Mouse (Mus musculus) retina, adult 2 months (tissue): ENCODE data around the gene Dnm1.

Experiments used
- DNase-seq: peaks from one replicate; pipeline ENCODE4 v3.0.0-alpha.2; 2012; ENCODE audit warnings: low read depth, low spot score

The Dnm1 gene

DNA sequence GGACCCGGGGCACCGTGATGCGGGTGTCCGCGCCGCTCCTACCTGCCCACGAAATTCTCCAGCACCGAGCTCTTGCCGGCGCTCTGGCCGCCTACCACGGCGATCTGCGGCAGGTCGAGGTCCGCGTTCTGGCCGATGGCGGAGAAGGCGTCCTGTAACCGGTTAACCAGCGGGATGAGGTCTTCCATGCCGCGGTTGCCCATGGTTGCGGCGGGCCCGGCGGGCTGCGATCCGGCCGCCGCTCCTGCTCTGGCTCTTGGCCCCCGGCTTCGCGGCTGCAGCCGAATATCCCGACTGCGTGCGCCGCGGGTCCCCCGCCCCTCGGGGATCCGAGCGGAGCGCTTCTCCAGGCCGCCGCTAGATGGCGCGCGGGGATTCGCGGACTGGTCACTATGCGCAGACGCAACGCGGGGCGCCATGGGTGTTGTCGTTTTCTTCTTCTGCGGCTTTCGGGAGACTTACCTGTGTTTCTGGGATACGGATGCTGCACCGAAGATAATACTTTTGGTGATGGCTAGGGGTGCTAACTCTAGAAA lies at the start of gene Dnm1:
Gene Dnm1 (minus strand): TSS at position 332 of the 536 bp plus-strand sequence.
- DNase-seq = peak; percentile 81

DNA sequence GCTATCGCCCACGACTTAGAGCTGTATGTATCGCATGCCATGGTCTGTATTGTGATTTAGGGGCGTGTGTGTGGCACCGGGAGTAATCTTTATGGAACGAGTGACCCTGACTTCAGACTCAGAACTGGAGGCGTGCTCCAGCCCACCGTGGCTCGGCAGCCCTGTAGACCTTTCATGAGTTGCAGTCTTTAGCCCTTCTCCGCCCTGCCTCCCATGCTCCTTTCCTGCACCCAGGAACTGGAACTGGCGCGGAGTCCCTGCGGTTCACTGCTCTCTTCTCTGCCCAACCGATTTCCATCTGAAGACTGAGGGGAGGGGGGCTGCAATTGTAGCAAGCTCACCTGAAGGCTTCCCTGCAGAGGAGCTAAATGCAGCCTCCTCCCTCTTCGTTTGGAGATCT lies 43.6 kb upstream of the Dnm1 start:
- DNase-seq = no peak

DNA sequence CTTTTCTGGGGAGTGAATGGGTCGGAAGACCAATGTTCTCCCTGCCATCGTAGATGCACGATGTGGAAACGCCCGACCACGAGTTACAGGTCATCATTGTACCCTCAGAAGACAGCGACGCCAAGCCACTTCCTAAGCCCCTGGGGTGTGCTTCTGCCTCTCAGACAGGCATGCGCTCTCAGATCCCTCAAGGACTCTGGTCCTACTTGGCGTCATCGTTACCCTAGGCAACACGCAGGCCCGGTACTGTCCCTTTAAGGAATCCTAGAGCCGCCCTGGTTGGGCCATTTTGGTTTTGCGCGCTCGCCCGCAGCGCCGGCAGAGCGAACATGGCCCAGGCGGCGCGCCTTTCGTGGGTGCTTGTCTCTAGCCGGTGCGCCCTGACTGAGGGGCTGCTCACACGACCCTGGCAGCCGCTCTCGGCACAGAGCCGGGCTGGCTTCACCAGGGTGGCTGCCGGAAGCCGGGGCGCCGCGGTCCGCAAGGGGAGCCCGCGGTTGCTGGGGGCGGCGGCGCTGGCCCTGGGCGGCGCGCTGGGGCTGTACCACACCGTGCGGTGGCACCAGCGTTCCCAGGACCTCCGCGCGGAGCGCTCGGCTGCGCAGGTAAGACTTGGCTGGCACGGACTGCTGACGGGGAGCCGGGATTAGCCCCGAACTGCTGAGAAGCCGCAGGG lies 42.9 kb upstream of the Dnm1 start:
- DNase-seq = peak; percentile 83

DNA sequence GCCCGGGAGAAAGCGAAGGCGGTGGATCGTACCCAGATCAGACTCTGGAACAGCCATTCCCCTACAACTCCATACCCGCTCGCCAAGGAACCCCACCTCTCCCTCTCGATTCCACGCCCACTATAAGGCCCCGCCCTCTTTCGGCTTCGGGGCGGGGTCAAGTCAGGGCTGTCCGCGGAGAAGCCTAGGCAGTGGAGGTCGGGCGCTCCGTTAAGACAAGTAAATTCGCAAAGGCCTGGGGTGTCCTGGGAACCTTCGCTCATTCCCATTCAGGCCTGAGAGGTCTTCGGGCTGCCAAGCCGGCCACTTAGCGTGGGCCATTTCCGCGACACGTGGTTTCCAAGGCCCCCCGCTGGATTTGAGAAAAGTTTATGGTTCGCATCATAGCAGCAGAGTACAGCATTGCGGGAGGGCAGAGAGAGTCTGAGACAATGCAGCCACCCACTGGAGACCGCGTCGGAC lies 42.4 kb upstream of the Dnm1 start, which contains the start of gene Ptges2:
Gene Ptges2 (plus strand): TSS at position 413 of the 462 bp plus-strand sequence.
- peak; percentile 81 for DNase-seq

DNA sequence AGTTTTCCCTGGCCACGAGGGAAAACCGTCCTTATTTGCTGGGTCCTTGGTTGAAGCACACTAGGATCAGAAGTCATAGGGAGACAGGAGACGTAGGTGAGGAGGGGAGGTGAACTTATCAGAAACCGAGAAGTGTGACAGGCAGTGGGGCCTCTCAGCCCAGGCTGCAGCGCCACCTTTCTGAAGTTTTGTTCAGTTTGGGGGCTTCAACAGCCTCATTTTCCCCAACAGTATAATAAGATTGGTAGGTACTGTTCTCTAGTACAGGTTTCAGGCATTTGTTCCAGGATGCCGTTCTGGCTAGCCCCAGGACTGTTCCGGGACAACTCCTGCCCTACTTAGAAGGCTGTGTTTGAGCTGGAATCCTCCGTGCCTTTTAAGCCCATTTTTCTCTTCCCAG lies 41.8 kb upstream of the Dnm1 start:
- DNase-seq = no peak

DNA sequence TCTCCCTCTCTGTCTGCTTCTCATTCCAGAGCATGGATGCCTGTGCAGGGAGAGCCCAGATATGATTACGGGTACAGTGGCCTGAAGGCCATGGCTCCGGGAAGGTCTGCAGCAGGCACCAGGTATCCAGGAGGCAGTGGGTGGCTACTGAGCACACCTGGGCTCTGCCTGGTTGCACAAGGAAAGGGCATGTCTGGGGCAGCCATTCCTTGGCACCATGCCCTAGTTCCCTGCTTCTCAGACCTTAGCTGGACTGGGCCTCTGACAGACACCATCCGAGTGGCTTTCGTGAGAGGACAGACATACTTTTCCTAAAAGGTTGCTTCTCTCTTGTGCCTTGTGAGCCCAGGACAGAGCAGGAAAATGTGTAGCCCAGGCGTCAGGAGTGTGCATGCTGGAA lies 38.9 kb upstream of the Dnm1 start:
- no peak for DNase-seq

DNA sequence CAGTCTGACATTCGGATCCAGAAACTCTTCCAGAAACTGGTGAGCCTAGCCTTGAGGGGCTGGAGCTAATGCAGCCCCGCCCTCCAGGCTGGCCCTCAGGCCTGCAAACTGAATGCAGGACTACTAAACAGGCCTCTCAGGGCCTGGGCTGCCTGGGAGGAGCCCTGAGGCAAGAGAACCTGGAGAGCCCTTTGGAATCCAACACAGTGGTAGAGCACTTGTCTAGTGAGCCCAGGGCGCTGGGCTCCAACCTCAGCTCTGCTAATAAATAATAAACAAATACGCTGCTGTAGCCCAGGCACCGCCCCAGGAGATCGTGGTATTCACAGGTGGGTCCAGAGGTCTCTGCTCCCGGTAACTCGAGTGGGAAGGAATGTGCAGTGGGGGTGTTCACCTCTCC lies 37.7 kb upstream of the Dnm1 start:
- no peak for DNase-seq

DNA sequence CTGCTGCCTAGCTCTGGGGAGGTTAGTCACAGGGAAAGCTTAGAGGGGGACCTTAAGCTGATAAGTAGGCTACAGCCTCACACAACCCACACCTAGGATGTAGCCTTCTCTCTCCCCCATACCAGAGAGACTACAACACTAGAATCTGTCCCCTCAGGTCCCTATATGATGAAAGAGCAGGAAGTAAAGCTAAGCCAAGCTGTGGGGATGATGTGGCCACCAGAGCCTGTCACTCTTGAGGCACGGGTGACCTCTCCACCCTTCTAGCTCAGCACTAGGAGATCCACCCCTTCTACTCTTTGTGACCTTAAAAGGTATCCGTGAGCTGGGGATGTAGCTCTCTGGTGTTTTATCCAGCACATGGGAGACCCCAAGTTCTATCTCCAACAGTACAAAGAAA lies 36.0 kb upstream of the Dnm1 start:
- no peak for DNase-seq

DNA sequence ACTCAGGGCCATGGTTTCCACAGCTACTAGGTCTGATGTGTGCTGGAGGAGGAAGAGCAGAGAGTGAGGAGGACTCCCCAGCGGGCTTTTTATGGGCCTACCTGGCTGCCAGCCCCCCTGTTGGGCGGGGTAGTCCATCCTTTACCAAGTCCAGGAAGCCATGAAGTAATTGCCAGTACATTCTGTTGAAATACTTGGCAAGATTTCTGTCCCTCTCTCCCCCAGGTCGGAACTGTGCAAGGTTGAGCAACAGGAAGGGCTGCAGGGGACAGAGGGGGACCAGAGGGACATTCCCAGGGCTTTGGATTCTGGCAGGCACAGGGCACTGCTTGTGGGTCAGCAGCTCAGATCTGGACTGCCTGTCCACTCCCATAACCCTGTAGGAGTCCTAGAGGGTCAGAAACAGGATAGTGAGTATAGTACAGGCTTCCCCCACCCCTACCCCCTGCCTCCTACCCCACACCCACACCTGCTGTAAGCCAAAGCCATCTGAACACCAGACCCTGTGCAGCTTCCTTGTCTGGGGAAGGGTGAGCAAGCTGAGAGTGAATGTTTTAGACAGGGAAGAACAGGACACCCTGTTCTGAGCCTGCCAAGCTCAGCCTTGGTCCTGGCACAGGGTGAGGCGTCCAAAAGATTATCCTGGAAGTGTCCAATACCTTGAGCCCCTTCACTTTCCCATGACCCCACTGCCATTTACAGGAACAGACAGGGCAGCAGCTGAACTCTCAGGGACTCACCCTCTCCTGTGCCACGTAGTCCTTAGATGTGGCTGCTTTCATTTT lies 34.8 kb upstream of the Dnm1 start, which contains the start of gene Lcn2:
Gene Lcn2 (minus strand): TSS at position 547 of the 785 bp plus-strand sequence.
- DNase-seq = no peak

DNA sequence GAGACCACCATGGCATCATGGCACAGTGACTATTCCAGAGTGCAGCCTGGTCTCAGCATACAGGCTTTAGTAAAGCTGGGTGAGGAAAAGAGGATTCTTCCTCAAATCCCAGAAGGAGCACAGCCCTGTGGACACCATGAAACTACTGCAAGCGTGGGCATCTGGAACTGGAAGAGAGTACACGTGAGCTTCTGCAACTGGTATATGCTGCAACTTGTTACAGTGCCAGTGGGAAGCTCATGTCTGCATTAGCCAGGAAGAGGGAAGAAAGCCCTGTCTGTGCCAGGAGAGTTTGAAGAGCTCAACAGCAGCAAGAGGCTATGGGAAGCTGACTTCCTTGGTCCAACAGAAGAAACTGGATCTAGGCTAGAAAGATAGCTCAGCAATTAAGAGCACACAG lies 29.6 kb upstream of the Dnm1 start:
- DNase-seq = no peak

DNA sequence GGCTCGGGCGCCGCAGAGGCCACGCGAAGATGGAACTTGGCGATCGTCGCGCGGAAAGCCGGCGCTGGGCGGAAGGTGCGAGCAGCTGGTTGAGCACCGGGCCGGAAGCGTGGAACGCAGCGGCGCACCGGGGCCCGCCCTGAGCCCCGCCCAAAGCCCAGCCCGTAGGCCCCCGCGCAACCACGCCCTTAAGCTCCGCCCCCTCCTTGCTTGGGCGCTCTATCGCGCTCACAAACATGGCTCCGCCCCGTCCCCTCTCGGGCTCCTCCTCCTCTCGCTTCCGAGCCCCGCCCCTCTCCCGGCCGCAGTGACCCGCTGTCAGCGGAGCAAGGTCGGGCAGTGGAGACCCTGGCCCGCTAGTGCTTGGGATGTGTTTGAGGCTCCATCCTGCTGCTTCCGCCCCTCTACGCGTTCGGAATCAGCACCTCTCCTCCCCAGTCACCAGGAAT lies 28.7 kb upstream of the Dnm1 start, which contains the start of gene 1110008P14Rik:
Gene 1110008P14Rik (minus strand): TSS at position 164 of the 449 bp plus-strand sequence.
- peak; percentile 85 for DNase-seq

DNA sequence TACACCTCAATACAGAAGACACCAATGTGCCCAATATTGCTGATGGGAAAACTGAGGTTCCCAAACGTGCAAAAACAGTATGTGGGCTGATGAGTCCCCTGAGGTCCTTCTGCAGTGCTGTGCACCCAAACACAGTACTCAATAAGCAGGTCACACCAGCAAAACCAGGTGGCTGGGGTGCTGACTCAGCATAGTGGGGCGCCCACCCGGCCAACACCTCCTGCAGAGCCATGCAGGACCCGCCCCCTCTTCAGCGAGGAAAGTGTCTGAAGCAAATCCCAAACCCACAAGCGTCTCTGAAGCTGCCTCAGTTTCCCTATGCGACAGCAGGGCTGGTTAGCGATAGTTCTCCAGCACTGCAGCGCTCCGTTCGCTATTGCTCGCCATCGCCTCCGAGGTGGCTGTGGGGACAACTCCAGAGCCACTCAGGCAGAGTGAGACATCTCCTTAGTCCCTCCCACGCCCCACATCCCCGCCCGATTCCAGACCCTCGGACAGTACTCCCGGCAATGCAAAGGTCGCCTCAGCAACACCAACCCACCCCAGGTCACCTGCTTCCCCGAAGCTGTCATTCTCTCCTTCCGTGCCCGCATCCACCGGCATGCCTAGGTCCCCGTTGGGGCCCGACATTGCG lies 28.1 kb upstream of the Dnm1 start:
- DNase-seq = no peak

DNA sequence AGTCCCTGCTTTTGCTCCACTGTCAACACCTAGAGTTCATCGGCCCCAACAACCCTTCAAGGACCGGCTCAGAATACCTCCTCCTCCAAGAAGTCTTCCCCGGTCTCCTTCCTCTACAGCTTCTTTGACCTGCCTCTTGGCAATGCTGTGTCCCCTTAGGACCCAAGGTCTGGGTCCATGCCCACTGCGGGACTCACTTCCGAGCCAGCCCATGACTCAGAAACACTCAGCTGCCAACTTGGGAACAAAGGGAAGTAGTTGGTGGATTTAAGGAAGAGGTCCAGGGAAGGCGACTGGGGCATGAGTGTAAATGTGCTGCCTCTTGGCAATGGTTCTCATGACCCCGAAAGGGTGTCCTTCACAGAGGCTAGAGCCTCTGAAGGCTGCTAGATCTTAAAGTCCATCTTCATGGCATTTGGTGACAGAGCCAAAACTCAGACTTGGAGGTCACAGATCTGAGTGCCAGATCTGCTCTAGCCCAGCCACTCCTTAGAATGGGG lies 26.9 kb upstream of the Dnm1 start:
- DNase-seq = no peak

DNA sequence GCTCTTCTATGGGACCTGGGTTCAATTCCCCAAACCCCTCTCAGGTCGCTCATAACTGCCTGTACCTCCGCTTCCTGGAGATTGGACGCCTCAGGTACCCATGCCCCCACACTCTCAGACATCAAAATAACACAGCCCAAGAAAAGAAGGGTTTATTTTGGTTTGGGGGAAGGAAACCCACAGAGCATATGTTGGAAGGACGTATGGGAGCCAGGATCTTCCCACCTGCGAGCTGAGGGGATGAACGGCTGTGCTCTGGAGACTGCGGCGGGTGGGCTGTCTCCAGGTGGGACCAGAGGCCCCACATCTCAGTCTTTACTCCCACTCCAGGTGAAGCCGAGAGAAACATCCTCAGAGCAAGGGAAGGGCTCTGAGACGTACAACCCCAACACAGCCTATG lies 23.8 kb upstream of the Dnm1 start:
- DNase-seq = no peak

DNA sequence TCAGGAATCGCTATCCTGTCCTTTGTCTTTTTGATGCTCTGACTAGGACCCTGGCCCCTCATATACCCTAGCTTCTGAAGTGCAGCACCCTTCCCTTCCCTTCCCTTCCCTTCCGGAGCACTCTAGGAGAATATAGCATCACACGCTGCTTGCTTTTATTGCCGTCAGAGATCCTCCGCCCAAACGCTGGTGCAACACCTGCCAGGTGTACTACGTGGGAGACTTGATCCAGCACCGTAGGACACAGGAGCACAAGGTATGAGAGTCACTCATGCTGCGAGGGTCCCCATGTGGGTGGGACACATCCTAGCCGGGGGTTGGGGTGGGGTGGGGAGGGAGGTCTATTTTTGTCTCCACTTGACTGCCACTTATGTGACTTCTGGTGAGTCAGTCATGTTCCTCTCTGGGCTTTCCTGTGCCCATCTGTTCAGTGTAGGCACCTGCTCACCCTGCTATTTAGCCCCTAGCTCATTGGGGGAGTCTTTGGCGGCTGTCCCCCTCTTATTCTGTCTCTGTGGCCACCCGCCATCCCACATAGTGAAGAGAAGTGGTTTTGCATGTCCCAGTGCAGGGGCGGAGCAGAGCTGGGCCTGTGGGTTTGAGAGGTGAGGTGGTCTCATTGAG lies 22.3 kb upstream of the Dnm1 start:
- no peak for DNase-seq

DNA sequence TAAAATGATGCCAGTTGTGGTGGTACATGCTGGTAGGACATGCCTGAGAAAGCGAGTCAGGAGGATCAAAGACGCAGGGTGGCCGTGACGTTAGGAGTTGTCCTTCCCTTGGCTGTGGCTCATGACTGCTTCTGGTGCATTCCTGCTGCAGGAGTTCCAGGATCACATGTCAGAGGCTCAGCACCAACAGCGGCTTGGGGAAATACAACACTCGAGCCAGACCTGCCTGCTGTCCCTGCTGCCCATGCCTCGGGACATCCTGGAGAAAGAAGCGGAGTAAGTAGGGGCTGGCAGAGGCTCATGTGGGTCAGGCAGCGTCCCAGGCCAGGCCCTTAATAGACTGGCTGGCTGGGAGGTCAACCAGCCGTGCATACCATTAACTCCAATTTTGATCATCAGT lies 21.1 kb upstream of the Dnm1 start:
- no peak for DNase-seq

DNA sequence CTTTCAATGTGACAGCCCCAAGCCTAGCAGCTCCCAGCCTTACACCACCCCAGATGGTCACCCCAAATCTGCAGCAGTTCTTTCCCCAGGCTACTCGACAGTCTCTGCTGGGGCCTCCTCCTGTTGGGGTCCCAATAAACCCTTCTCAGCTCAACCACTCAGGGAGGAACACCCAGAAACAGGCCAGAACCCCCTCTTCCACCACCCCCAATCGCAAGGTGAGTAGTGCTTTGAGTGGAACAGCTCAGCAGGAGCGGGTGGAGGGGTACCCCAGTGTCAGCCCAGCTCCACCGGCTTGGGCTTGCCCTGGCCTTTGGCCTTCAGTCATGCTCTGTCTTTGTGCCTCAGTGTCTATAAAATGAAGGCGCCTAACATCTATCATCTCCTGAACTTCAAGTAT lies 14.2 kb upstream of the Dnm1 start:
- no peak for DNase-seq

DNA sequence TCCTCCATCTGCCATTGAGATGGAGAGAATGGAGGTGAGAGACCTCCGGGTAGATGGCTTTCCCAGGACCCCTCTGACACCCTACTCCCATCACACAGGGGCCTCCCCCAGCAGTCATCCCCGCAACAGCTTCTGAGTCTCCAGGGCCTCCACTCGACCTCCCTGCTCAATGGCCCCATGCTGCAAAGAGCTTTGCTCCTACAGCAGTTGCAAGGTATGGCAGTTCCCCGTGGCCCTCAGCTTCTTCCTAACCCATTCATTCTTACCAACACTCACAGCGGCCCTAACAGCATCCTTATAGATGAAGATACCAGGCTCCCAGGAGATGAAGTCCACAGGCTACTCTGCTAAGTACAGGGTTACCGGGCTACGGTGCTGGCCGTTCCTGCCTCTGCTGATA lies 11.0 kb upstream of the Dnm1 start:
- DNase-seq = no peak

DNA sequence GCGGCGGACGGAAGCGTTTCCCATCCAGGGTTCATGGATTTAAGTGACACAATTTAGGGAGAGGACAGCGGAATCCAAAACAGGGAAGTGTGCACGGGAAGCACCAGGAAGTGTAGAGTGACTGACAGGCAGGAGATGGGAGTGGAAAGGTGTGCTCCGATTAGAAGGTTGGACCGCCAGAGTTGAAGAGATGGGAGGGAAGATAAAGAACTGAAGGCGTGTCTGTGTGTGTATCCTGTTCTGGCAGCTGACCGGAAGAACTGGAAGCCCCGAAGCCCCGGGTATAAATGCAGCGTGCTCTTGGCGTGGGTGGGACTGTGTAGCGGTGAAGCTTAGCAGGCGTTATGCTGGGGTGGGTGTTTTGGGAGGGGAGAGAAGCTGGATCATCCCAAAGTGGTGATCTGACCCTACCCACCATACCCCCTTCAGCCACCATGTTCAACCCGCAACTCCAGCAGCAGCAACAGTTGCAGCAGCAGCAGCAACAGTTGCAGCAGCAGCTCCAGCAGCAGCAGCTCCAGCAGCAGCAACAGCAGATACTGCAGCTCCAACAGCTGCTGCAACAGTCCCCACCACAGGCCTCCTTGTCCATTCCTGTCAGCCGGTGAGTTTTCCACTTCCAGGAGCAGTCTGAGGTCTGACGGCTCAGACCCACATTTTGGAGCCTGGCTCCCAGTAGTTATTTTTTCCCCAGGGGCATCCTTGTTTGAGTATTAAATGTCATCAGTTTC lies 10.4 kb upstream of the Dnm1 start:
- DNase-seq = no peak

DNA sequence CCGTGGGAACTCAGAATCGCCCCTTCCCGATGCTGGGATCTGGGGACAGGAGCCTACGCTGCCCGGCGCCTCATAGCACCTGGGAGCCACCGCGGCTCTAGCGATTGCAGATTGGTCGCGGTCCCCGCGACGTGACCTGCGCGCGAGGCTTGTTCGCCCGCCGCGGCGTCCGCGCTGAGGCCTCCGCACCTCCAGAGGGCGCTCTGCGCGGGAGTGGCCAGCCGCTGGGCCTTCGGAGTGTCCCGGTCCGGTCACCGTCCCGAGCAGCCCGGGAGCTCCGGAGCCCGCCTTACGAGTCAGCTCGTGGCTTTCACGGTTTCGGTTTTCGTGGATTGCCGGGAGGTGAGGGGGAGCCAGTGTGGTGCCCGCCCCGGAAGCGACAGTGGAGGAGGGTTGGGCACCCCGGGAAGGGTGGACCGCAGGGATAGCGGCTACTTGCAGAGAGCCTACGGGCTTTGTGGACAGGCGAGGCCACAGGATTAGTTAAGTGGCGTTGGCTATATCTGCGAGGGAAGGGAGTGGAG lies 9.7 kb upstream of the Dnm1 start:
- peak; percentile 80 for DNase-seq
